In genomic region chr19:10809428-10810175, GRCm38 (mm10) we compare ENCODE assay signal across 9 mouse cellular contexts. TPM values are rescaled to one million over a fixed set of nuclear protein-coding genes. Genes with fewer than 3 reads are reported as not detected.
A peak's percentile ranks its signal among the peaks of the same experiment; 100 is the strongest.
DNase-seq lines count a peak whose midpoint lies in the region; ATAC-seq and TF ChIP-seq lines count a peak whose summit lies in the region.
"Had no signal": no experiment of that assay in that cellular context is flagged by ENCODE, and none has a peak within 500 bp of the region (broad histone marks: within the 10 kb centered on the region; RNA-seq: fewer than 3 reads in every experiment).

No protein-coding gene starts in this region.

- no peak overlapping the region for H3K27ac ChIP-seq in hindbrain, embryonic 11.5 days (ENCODE audit: low read depth, low read length)
- no peak overlapping the region for H3K27ac ChIP-seq in hindbrain, embryonic 10.5 days
- no peak overlapping the region for H3K27ac ChIP-seq in gastrocnemius, adult 2 months
- H3K27ac ChIP-seq in liver, embryonic 12.5 days, result no peak overlapping the region

- intact Hi-C loops in gastrocnemius, adult 2 months (cut with DNase I), result no loop called here

- 80% methylated on average over 11 of the region's 11 CpGs for WGBS in hindbrain, embryonic 11.5 days
- 77% methylated on average over 11 of the region's 11 CpGs for whole genome bisulfite sequencing in hindbrain, embryonic 10.5 days
- 63% methylated on average over 11 of the region's 11 CpGs for WGBS in liver, embryonic 12.5 days (ENCODE audit: insufficient replicate concordance)

- DNase-seq in hindbrain, embryonic 11.5 days (ENCODE audit: low spot score), result peak; percentile 34
- no peak for DNase-seq in hindbrain, embryonic 10.5 days (ENCODE audit: low spot score)
- DNase-seq in embryo, embryonic 11 days, result peak; percentile 51
- DNase-seq in layer of hippocampus, adult 8-10 months (ENCODE audit: low spot score in 2 of 2), result peak; percentile 58 to 72
- peak; percentile 54 for DNase-seq in naive thymus-derived CD4-positive, alpha-beta T cell, adult 2 months (ENCODE audit: low read depth)
- DNase-seq in gastrocnemius, adult 2 months, result no peak

- no peak overlapping the region for H3K4me3 ChIP-seq in hindbrain, embryonic 11.5 days (ENCODE audit: low read depth, low read length)
- H3K4me3 ChIP-seq in hindbrain, embryonic 10.5 days, result no peak overlapping the region
- H3K4me3 ChIP-seq in gastrocnemius, adult 2 months, result no peak overlapping the region
- H3K4me3 ChIP-seq in liver, embryonic 12.5 days, result no peak overlapping the region

- H3K36me3 ChIP-seq in hindbrain, embryonic 11.5 days (ENCODE audit: control insufficient read depth, insufficient read depth, low read length), result no peaks in the 10 kb centered on the region
- no peaks in the 10 kb centered on the region for H3K36me3 ChIP-seq in hindbrain, embryonic 10.5 days
- H3K36me3 ChIP-seq in liver, embryonic 12.5 days, result no peaks in the 10 kb centered on the region

- H3K4me2 ChIP-seq in hindbrain, embryonic 11.5 days (replicated peaks; ENCODE audit: low read depth, low read length), result no peak overlapping the region
- H3K4me2 ChIP-seq in liver, embryonic 12.5 days, result no peak overlapping the region

- H3K4me1 ChIP-seq in hindbrain, embryonic 11.5 days (replicated peaks; ENCODE audit: control insufficient read depth, insufficient read depth, low read length), result no peaks in the 10 kb centered on the region
- peaks cover 8% of the 10 kb centered on the region; the same call in 1 of the 2 replicates for H3K4me1 ChIP-seq in hindbrain, embryonic 10.5 days (replicated peaks)
- H3K4me1 ChIP-seq in liver, embryonic 12.5 days, result no peaks in the 10 kb centered on the region

- ATAC-seq in hindbrain, embryonic 11.5 days (ENCODE audit: low FRiP score), result no peak
- ATAC-seq in granulocyte monocyte progenitor cell, adult 5-6 weeks (replicated peaks; ENCODE audit: poor library complexity, severe bottlenecking), result no peak
- ATAC-seq in liver, embryonic 12.5 days, result no peak

- H3K9ac ChIP-seq in hindbrain, embryonic 11.5 days (ENCODE audit: low read depth, low read length), result no peak overlapping the region
- no peak overlapping the region for H3K9ac ChIP-seq in liver, embryonic 12.5 days

- TF ChIP-seq CTCF in gastrocnemius, adult 2 months (IDR thresholded peaks at IDR 0.05), result no peak

- no peaks in the 10 kb centered on the region for H3K9me3 ChIP-seq in hindbrain, embryonic 11.5 days (ENCODE audit: control insufficient read depth, low read length)
- no peaks in the 10 kb centered on the region for H3K9me3 ChIP-seq in hindbrain, embryonic 10.5 days
- no peaks in the 10 kb centered on the region for H3K9me3 ChIP-seq in liver, embryonic 12.5 days (replicated peaks)

- H3K27me3 ChIP-seq in hindbrain, embryonic 11.5 days (ENCODE audit: control insufficient read depth, insufficient read depth, low read length), result no peaks in the 10 kb centered on the region
- no peaks in the 10 kb centered on the region for H3K27me3 ChIP-seq in hindbrain, embryonic 10.5 days (ENCODE audit: insufficient read depth, poor library complexity, severe bottlenecking)
- no peaks in the 10 kb centered on the region for H3K27me3 ChIP-seq in liver, embryonic 12.5 days (replicated peaks)

RNA-seq across cellular contexts. Expression of gene Cd6, which starts 20.3 kb away (rescaled TPM):
- not detected in 2 replicates for polyA plus RNA-seq in hindbrain, embryonic 11.5 days (2014; fragmentation: Nextera tagmentation; extraction: Ambion mirVana)
- not detected in 2 replicates for polyA plus RNA-seq in hindbrain, embryonic 10.5 days (2016; fragmentation: Nextera tagmentation; extraction: Ambion mirVana)
- total RNA-seq in layer of hippocampus, adult 8-10 months (2022), result under 1 TPM in 3 of 4 experiments, not detected in 1; 0.16 to 0.20 (median 0.18) TPM
- total RNA-seq in granulocyte monocyte progenitor cell, adult 5-6 weeks (2014; fragmentation: Nextera tagmentation), result 0.28 and 3.8 TPM in 2 replicates
- total RNA-seq in granulocyte monocyte progenitor cell, adult 5-6 weeks (2017), result 0.21 and 0.26 TPM in 2 replicates
- total RNA-seq in gastrocnemius, adult 2 months (2021), result not detected
- not detected in 2 replicates for polyA plus RNA-seq in liver, embryonic 12.5 days (2016; fragmentation: Nextera tagmentation; extraction: Ambion mirVana)
- polyA plus RNA-seq: heart, postnatal 0 days had no signal

RNA-seq across cellular contexts. Expression of gene Slc15a3, which starts 29.9 kb away (rescaled TPM):
- polyA plus RNA-seq in hindbrain, embryonic 11.5 days (2014; fragmentation: Nextera tagmentation; extraction: Ambion mirVana), result 0.13 and 0.37 TPM in 2 replicates
- 0.50 and 0.93 TPM in 2 replicates for polyA plus RNA-seq in hindbrain, embryonic 10.5 days (2016; fragmentation: Nextera tagmentation; extraction: Ambion mirVana)
- 10 to 100 TPM in 2 of 4 experiments, 1 to 10 TPM in 2; 1.1 to 19.4 (median 6.8) TPM for total RNA-seq in layer of hippocampus, adult 8-10 months (2022)
- total RNA-seq in granulocyte monocyte progenitor cell, adult 5-6 weeks (2014; fragmentation: Nextera tagmentation), result 0.99 and 1.0 TPM in 2 replicates
- 0.22 and 0.88 TPM in 2 replicates for total RNA-seq in granulocyte monocyte progenitor cell, adult 5-6 weeks (2017)
- total RNA-seq in gastrocnemius, adult 2 months (2021), result under 1 TPM; 0.31 to 0.53 TPM
- 1.0 and 1.2 TPM in 2 replicates for polyA plus RNA-seq in liver, embryonic 12.5 days (2016; fragmentation: Nextera tagmentation; extraction: Ambion mirVana)

Comparison
In these comparisons a context has a peak if more than half of its experiments do, and no peak if none do; other contexts are left out.
1. DNase-seq: peak in hindbrain, embryonic 11.5 days (single experiment), embryo, embryonic 11 days (single experiment), layer of hippocampus, adult 8-10 months (2 of 2) and naive thymus-derived CD4-positive, alpha-beta T cell, adult 2 months (single experiment); none in hindbrain, embryonic 10.5 days (single experiment) and gastrocnemius, adult 2 months (single experiment).